Mouse (Mus musculus) forebrain, embryonic 11.5 days (tissue): ENCODE measurements around the gene H2-Ke6. TPM values are rescaled to one million over a fixed set of nuclear protein-coding genes. Genes with fewer than 3 reads are reported as not detected.

ENCODE experiments used
- ATAC-seq: fragments of 200-750 bp; cut with Nextera tagmentation; replicated peaks from 2 replicates; pipeline ENCODE4 v1.8.0; 2017; ENCODE audit warnings: moderate TSS enrichment; ENCODE audit not compliant: low FRiP score
- DNase-seq: peaks from one replicate; pipeline ENCODE4 v3.0.0-alpha.2; 2017; ENCODE audit warnings: low spot score
- H3K27ac ChIP-seq: fragments of 300-500 bp; sonication (generic); 2 replicates; pipeline ENCODE4 v1.5.1; 2014; ENCODE audit warnings: low read depth, low read length
- H3K27me3 ChIP-seq: fragments of 300-500 bp; sonication (generic); 2 replicates; pipeline ENCODE4 v1.6.1; 2014; ENCODE audit warnings: mild to moderate bottlenecking, low read length, mixed read lengths; ENCODE audit not compliant: control insufficient read depth, insufficient read depth
- H3K36me3 ChIP-seq: fragments of 300-500 bp; sonication (generic); 2 replicates; pipeline ENCODE4 v1.6.1; 2014; ENCODE audit warnings: mild to moderate bottlenecking, low read length, moderate library complexity, mixed read lengths; ENCODE audit not compliant: control insufficient read depth, insufficient read depth
- H3K4me1 ChIP-seq: fragments of 300-500 bp; sonication (generic); replicated peaks from 2 replicates; pipeline ENCODE4 v1.6.1; 2014; ENCODE audit warnings: low read length, mixed read lengths; ENCODE audit not compliant: control insufficient read depth, insufficient read depth
- H3K4me2 ChIP-seq: fragments of 300-500 bp; sonication (generic); 2 replicates; pipeline ENCODE4 v1.6.1; 2014; ENCODE audit warnings: low read depth, mild to moderate bottlenecking, low read length, moderate library complexity, mixed read lengths; ENCODE audit not compliant: severe bottlenecking
- H3K4me3 ChIP-seq: fragments of 300-500 bp; sonication (generic); 2 replicates; pipeline ENCODE4 v1.5.1; 2014; ENCODE audit warnings: low read depth, low read length
- H3K9ac ChIP-seq: fragments of 300-500 bp; sonication (generic); 2 replicates; pipeline ENCODE4 v1.6.1; 2014; ENCODE audit warnings: low read length
- H3K9me3 ChIP-seq: fragments of 300-500 bp; sonication (generic); 2 replicates; pipeline ENCODE4 v1.6.1; 2016; ENCODE audit warnings: low read length, mixed read lengths; ENCODE audit not compliant: control insufficient read depth
- WGBS: fragments of 180-500 bp; shearing (Covaris S2); extraction: QIAGEN DNeasy Blood & Tissue Kit; methylation state at CpG from one replicate; pipeline ENCODE4 v1.1.7; 2014; 5-methylcytosine and 5-hydroxymethylcytosine counted together
- microRNA counts: library from miRNA; unstranded; fragments of <30 nt; microRNA quantifications from one replicate; lab custom pipeline; 2015
- microRNA-seq: library from miRNA; unstranded; fragments of <30 nt; microRNA quantifications from one replicate; pipeline ENCODE4, GENCODE M21; 2016; ENCODE audit not compliant: insufficient number of aligned reads
- polyA plus RNA-seq: library from polyadenylated mRNA; unstranded; fragments of >200 nt; fragmentation: Nextera tagmentation; extraction: Ambion mirVana; gene quantifications from 2 replicates; pipeline ENCODE4 v1.2.1, GENCODE M21; 2014

H2-Ke6 gene
- polyA plus RNA-seq, 1 experiment from 2014 or later, result 81.7 TPM

- ATAC-seq, result no peak
- WGBS, result 74% methylated on average over 6 of the region's 6 CpGs
- H3K4me1 ChIP-seq, result peaks cover 8% of the 10 kb centered on the region; the same call in 1 of the 2 replicates
Measured at GRCm38 (mm10) chr17:33979512-33980050, 48.3 kb downstream of the H2-Ke6 start.

GRCm38 (mm10) chr17:33978631-33979031 is 49.2 kb downstream of the H2-Ke6 start:
- Histone ChIP-seq H3K4me3 (peak overlapping the region; percentile 31), H3K9ac (peak overlapping the region; percentile 20), H3K27ac (no peak overlapping the region), H3K4me2 (peak overlapping the region; percentile 54), H3K27me3 (peaks cover 31% of the 10 kb centered on the region), H3K36me3 (no peaks in the 10 kb centered on the region), H3K9me3 (no peaks in the 10 kb centered on the region), H3K4me1 (peaks cover 8% of the 10 kb centered on the region; the same call in 1 of the 2 replicates)
- WGBS, result under 1% methylated on average over 15 of the region's 17 CpGs
- no peak for DNase-seq
- ATAC-seq, result no peak

More at GRCm38 (mm10) chr17:33979512-33980050, 48.3 kb downstream of the H2-Ke6 start:
- no peak for DNase-seq
- Histone ChIP-seq H3K27ac (no peak overlapping the region), H3K9me3 (no peaks in the 10 kb centered on the region), H3K27me3 (peaks cover 31% of the 10 kb centered on the region), H3K9ac (no peak overlapping the region), H3K4me3 (no peak overlapping the region), H3K4me2 (no peak overlapping the region), H3K36me3 (no peaks in the 10 kb centered on the region)

GRCm38 (mm10) chr17:33977861-33978557 is 49.9 kb downstream of the H2-Ke6 start:
- peaks cover 31% of the 10 kb centered on the region for H3K27me3 ChIP-seq

More at GRCm38 (mm10) chr17:33977861-33978557, 49.9 kb downstream of the H2-Ke6 start:
- no peak for DNase-seq
- Histone ChIP-seq H3K9me3 (no peaks in the 10 kb centered on the region), H3K4me3 (peak overlapping the region; percentile 31), H3K27ac (no peak overlapping the region), H3K4me1 (peaks cover 8% of the 10 kb centered on the region; the same call in 1 of the 2 replicates), H3K9ac (peak overlapping the region; percentile 20), H3K36me3 (no peaks in the 10 kb centered on the region), H3K4me2 (peak overlapping the region; percentile 54)
- 3% methylated on average over 57 of the region's 57 CpGs for WGBS
- no peak for ATAC-seq

MicroRNA genes within 50 kb of the gene (microRNA counts, 519-probe panel; counts per million panel counts)
- microRNA mmu-miR-219 (lab: Ali Mortazavi, UCI), result 31.2 counts per million

Small RNA genes within 50 kb of the gene (microRNA-seq; reads per million reads assigned to microRNA genes)
- not detected for gene Mir219a-1
- not detected for gene Mir219c

Other genes with a start within 250 kb of the H2-Ke6 start
- gene Angptl4, start 246.2 kb downstream of the H2-Ke6 start, polyA plus RNA-seq, result 16.6 and 20.9 TPM in 2 replicates
- gene Kank3, start 217.5 kb downstream of the H2-Ke6 start, polyA plus RNA-seq, result 30.4 and 31.1 TPM in 2 replicates
- 758 and 759 TPM in 2 replicates for gene Rps28, start 203.5 kb downstream of the H2-Ke6 start, polyA plus RNA-seq
- 374 and 400 TPM in 2 replicates for gene Ndufa7, start 203.5 kb downstream of the H2-Ke6 start, polyA plus RNA-seq
- gene Cd320, start 185.0 kb downstream of the H2-Ke6 start, polyA plus RNA-seq, result 62.9 and 74.6 TPM in 2 replicates
- gene Gm7029, start 154.2 kb downstream of the H2-Ke6 start, polyA plus RNA-seq, result not detected in 2 replicates
- 16.0 and 20.4 TPM in 2 replicates for gene Kifc1, start 137.4 kb downstream of the H2-Ke6 start, polyA plus RNA-seq
- 0.24 TPM in 1 of 2 replicates, not detected in the other for gene Platr17, start 122.9 kb downstream of the H2-Ke6 start, polyA plus RNA-seq
- 68.2 and 73.8 TPM in 2 replicates for gene Daxx, start 118.6 kb downstream of the H2-Ke6 start, polyA plus RNA-seq
- 13.9 and 15.5 TPM in 2 replicates for gene Tapbp, start 112.2 kb downstream of the H2-Ke6 start, polyA plus RNA-seq
- 13.0 and 14.9 TPM in 2 replicates for gene Zbtb22, start 112.2 kb downstream of the H2-Ke6 start, polyA plus RNA-seq
- 48.0 and 51.5 TPM in 2 replicates for gene Rgl2, start 98.5 kb downstream of the H2-Ke6 start, polyA plus RNA-seq
- 202 and 214 TPM in 2 replicates for gene Pfdn6, start 87.7 kb downstream of the H2-Ke6 start, polyA plus RNA-seq
- 42.6 and 47.2 TPM in 2 replicates for gene Wdr46, start 87.4 kb downstream of the H2-Ke6 start, polyA plus RNA-seq
- 4.0 and 4.3 TPM in 2 replicates for gene B3galt4, start 76.6 kb downstream of the H2-Ke6 start, polyA plus RNA-seq
- gene Vps52, start 72.2 kb downstream of the H2-Ke6 start, polyA plus RNA-seq, result 44.0 and 46.8 TPM in 2 replicates
- gene Rps18, start 72.1 kb downstream of the H2-Ke6 start, polyA plus RNA-seq, result 1,265 and 1,326 TPM in 2 replicates
- 35.7 and 40.1 TPM in 2 replicates for gene H2-K1, start 27.7 kb downstream of the H2-Ke6 start, polyA plus RNA-seq
- gene Ring1, start 3.4 kb downstream of the H2-Ke6 start, polyA plus RNA-seq, result 7.5 and 8.3 TPM in 2 replicates
- gene Slc39a7, start 3.6 kb upstream of the H2-Ke6 start, polyA plus RNA-seq, result 99.6 and 104 TPM in 2 replicates
- 32.8 and 40.3 TPM in 2 replicates for gene Rxrb, start 3.8 kb upstream of the H2-Ke6 start, polyA plus RNA-seq
- 1.3 and 1.7 TPM in 2 replicates for gene Col11a2, start 11.4 kb upstream of the H2-Ke6 start, polyA plus RNA-seq
- gene H2-Oa, start 64.3 kb upstream of the H2-Ke6 start, polyA plus RNA-seq, result 0.17 and 0.25 TPM in 2 replicates
- gene H2-DMa, start 91.5 kb upstream of the H2-Ke6 start, polyA plus RNA-seq, result 7.2 and 8.2 TPM in 2 replicates
- gene Brd2, start 94.6 kb upstream of the H2-Ke6 start, polyA plus RNA-seq, result 152 and 163 TPM in 2 replicates
- 0.15 TPM in 1 of 2 replicates, not detected in the other for gene H2-DMb2, start 115.2 kb upstream of the H2-Ke6 start, polyA plus RNA-seq
- gene H2-DMb1, start 125.0 kb upstream of the H2-Ke6 start, polyA plus RNA-seq, result 0.15 and 0.87 TPM in 2 replicates
- 1.6 and 1.7 TPM in 2 replicates for gene Tap1, start 159.5 kb upstream of the H2-Ke6 start, polyA plus RNA-seq
- 0.99 and 1.6 TPM in 2 replicates for gene Psmb9, start 159.7 kb upstream of the H2-Ke6 start, polyA plus RNA-seq
- gene Psmb8, start 169.7 kb upstream of the H2-Ke6 start, polyA plus RNA-seq, result 1.5 and 1.6 TPM in 2 replicates
- 0.11 and 0.41 TPM in 2 replicates for gene Tap2, start 175.5 kb upstream of the H2-Ke6 start, polyA plus RNA-seq
- not detected in 2 replicates for gene H2-Ob, start 210.8 kb upstream of the H2-Ke6 start, polyA plus RNA-seq
- 3.0 and 3.6 TPM in 2 replicates for gene H2-Ab1, start 229.6 kb upstream of the H2-Ke6 start, polyA plus RNA-seq